Mouse (Mus musculus) megakaryocyte-erythroid progenitor cell, adult 5-6 weeks (primary cell): ENCODE results near the gene Nos3. TPM values are rescaled to one million over a fixed set of nuclear protein-coding genes. Genes with fewer than 3 reads are reported as not detected.

Experiments used
- ATAC-seq: replicated peaks from 2 replicates; pipeline ENCODE4 v1.8.0; 2016; ENCODE audit warnings: mild to moderate bottlenecking, inconsistent platforms; ENCODE audit not compliant: severe bottlenecking, poor library complexity, low FRiP score, low TSS enrichment
- total RNA-seq, 2 experiments: library from RNA; stranded (forward) in 1 of 2; stranded (reverse) in 1 of 2; fragments of 200-1000, 215-1000 nt in 1 of 2; fragments of >200 nt in 1 of 2; fragmentation: Nextera tagmentation in 1 of 2; gene quantifications; 2 replicates each; pipeline ENCODE4 v1.2.3; 2014 to 2017

The Nos3 gene
- total RNA-seq, 2 experiments from 2014 or later, result 0.23 TPM; not detected in 1

GRCm38 (mm10) chr5:24365528-24365927 is 918 bp downstream of the Nos3 start:
- ATAC-seq, result no peak

GRCm38 (mm10) chr5:24366426-24366825 is 1.8 kb downstream of the Nos3 start:
- ATAC-seq, result no peak

- ATAC-seq, result no peak
Observed at GRCm38 (mm10) chr5:24369767-24370166, 5.2 kb downstream of the Nos3 start.

GRCm38 (mm10) chr5:24373807-24374206 is 9.2 kb downstream of the Nos3 start:
- ATAC-seq, result no peak

- ATAC-seq, result no peak
Observed at GRCm38 (mm10) chr5:24374216-24374615, 9.6 kb downstream of the Nos3 start.

- no peak for ATAC-seq
Observed at GRCm38 (mm10) chr5:24374666-24375328, 10.2 kb downstream of the Nos3 start.

GRCm38 (mm10) chr5:24378700-24379099 is 14.1 kb downstream of the Nos3 start:
- ATAC-seq, result no peak

GRCm38 (mm10) chr5:24379501-24379900 is 14.9 kb downstream of the Nos3 start:
- no peak for ATAC-seq

- no peak for ATAC-seq
Observed at GRCm38 (mm10) chr5:24380499-24380898, 15.9 kb downstream of the Nos3 start.

- ATAC-seq, result no peak
Observed at GRCm38 (mm10) chr5:24381486-24381885, 16.9 kb downstream of the Nos3 start.

- ATAC-seq, result no peak
Observed at GRCm38 (mm10) chr5:24381988-24382387, 17.4 kb downstream of the Nos3 start.

GRCm38 (mm10) chr5:24383026-24383859 is 18.6 kb downstream of the Nos3 start:
- ATAC-seq, result peak; percentile 80

GRCm38 (mm10) chr5:24384407-24384806 is 19.8 kb downstream of the Nos3 start:
- no peak for ATAC-seq

GRCm38 (mm10) chr5:24385374-24385773 is 20.8 kb downstream of the Nos3 start:
- no peak for ATAC-seq

- ATAC-seq, result no peak
Observed at GRCm38 (mm10) chr5:24385887-24386550, 21.4 kb downstream of the Nos3 start.

GRCm38 (mm10) chr5:24387264-24388241 is 22.9 kb downstream of the Nos3 start:
- ATAC-seq, result 0 out of 2 replicates have a peak, but pooled peaks have one; percentile 18

- ATAC-seq, result no peak
Observed at GRCm38 (mm10) chr5:24388246-24388915, 23.8 kb downstream of the Nos3 start.

- peak; percentile 24 for ATAC-seq
Observed at GRCm38 (mm10) chr5:24389011-24389657, 24.5 kb downstream of the Nos3 start.
